Mouse (Mus musculus) adrenal gland, postnatal 4 days (tissue): ENCODE data around the gene D17H6S53E. TPM values are rescaled to one million over a fixed set of nuclear protein-coding genes. Genes with fewer than 3 reads are reported as not detected.
A peak's percentile ranks its signal among the peaks of the same experiment; 100 is the strongest.

Experiments
- DNase-seq, 2 experiments: peaks; one replicate each; pipeline ENCODE4 v3.0.0; 2021 to 2022; ENCODE audit warnings: low spot score in 2 of 2, mixed read lengths in 2 of 2
- long read RNA-seq, 2 experiments: library from polyadenylated mRNA; stranded (forward); transcript quantifications; one replicate each; pipeline ENCODE4 v2.0.0; 2021
- total RNA-seq, 2 experiments: library from RNA; stranded (reverse); gene quantifications; 2 replicates each; pipeline ENCODE4 v1.2.3; 2021

D17H6S53E gene
- total RNA-seq, result 10 to 100 TPM; 29.0 to 30.9 TPM
- long read RNA-seq, experiment 1, partial matches to known transcripts, result 0 of 1 reads
- long read RNA-seq, experiment 1, other reads (novel, unspliced or antisense), result 1 of 1 reads
- long read RNA-seq, experiment 2, transcript D17H6S53E-201 (3 exons, 2,142 nt), result major isoform, 5 of 20 reads
- long read RNA-seq, experiment 2, partial matches to known transcripts, result 1 of 20 reads
- long read RNA-seq, experiment 2, other reads (novel, unspliced or antisense), result 11 of 20 reads

- DNase-seq, result peak in 1 of 2 experiments; percentile 51
These were observed at the start of gene D17H6S53E for GRCm38 (mm10) chr17:35126206-35126611. Gene D17H6S53E (plus strand): TSS chr17:35126373.

- no peak for DNase-seq
These were observed 49.5 kb upstream of the D17H6S53E start, which contains the start of gene Ly6g6e for GRCm38 (mm10) chr17:35076507-35077176. Gene Ly6g6e (plus strand): TSS chr17:35076902.

DNA sequence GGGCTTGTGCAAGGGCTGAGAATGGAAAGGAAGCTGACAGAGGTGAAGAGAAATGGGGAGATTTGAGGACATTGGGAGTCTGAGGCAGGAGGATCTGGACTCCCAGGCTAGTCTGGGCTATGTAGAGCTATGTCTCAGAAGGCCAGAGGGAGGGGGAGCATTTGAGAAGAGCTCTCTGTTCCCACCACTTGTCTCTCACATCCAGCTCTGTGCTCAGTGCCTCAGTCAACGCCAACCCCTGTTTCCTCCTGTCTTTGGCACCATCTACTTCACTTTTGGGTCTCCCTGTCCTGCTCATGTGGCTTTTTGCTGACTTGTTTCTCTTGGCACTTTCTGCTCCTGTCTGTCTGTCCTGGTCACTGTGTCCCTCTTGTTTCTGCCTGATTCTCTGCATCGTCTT, 48.9 kb upstream of the D17H6S53E start:
- DNase-seq, result no peak

DNA sequence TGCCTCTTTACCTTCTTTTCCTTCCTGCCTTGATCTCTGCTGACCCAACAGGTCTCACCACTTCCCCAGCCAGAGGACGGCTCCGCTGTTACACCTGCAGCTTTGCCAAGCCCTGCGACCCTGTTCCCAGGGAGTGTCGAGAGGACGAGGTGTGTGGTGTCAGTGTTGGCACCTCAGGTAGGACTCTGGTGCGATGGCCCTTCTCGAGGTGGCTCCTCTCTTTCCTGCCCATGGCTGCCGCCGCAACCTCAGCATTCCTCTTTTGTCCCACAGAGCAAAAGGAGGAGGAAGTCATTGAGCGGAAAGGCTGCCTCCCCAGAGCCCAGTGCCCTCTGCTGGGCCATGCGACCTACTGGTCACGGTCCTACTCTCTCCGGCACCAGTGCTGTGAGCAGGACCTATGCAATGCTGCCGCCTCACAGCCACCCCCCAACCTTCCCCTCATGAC, 48.4 kb upstream of the D17H6S53E start, which contains the start of gene Ly6g6d:
TSS of gene Ly6g6d (minus strand) at position 280 of the 448 bp plus-strand sequence.
- DNase-seq, result no peak

DNA sequence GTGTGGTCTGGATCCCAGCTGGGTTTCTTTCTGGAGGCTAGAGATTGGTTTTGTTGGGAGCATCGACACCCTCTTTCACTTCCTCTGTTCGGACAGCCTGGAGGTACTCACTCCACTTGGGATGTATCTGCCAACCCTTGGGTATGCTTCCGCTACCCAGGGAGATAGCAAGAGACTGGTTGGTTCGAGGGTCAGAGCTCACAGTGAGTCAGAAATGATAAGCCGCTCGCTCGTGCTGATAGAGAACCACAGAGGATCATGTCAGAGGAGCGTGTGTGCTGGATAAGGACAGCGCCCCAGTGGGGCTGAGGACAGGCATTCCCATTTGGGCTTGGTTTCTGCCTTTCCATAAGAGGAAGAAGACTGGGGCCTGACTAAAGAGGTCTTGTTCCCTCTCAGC, 46.4 kb upstream of the D17H6S53E start:
- no peak for DNase-seq

DNA sequence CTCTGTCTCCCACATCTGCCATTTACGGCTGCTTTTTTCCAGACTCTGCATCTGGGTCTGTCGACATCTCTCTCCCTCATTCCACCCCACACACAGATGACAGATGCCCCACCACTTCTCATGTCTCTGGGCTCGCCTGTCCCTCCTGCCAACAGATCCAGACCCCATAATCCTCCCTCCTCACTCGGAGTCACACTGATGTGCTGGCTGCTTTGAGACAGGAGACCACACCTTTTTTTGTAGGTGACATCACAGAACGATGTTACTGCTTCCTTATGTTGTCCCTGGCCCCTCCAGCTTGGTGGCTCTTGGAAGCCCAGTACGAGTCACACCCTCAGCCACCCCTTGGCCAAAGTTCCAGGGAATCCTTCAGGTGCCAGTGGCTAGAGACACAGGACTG, 45.9 kb upstream of the D17H6S53E start:
- DNase-seq, result no peak

- no peak for DNase-seq
These were observed 45.5 kb upstream of the D17H6S53E start for GRCm38 (mm10) chr17:35080710-35081109.

- DNase-seq, result no peak
These were observed 43.2 kb upstream of the D17H6S53E start for GRCm38 (mm10) chr17:35082841-35083576.

GRCm38 (mm10) chr17:35083929-35084497, 42.2 kb upstream of the D17H6S53E start:
- DNase-seq, result no peak

DNA sequence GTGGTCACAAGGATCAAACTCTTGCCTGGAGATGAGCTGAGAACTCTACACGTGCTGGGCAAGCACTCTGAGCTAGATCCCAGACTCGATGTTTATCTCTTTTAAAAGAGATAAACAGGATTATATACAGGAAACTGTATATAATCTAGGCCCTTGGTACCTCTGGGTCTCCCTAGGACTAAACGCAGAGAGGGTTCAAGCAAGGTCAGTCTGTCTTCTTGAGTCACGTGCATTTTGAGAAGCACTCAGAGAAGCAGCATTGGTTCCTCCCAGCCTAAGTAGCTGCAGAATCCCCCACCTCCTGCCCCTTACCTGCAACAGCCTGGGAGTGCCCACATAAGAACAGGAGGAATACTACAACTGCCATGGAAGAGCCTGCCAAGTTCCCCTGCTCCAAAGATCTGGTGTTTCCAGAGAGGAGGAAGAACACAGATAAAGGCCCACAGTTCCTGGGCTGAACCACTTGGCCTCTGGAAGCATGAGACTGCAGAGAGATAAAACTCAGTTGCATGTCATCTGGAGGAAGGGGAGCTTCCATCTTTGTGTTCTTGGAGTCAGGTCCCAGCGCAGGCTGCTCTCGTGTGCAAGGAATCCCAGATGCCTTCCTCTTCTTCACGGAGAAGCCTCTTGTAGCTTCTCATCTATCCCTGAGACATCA, 40.8 kb upstream of the D17H6S53E start, which contains the start of gene Ly6g6f:
TSS of gene Ly6g6f (minus strand) at position 403 of the 658 bp plus-strand sequence.
- no peak for DNase-seq

- DNase-seq, result no peak
These were observed 38.0 kb upstream of the D17H6S53E start for GRCm38 (mm10) chr17:35088151-35088550.

GRCm38 (mm10) chr17:35088825-35089644, 37.1 kb upstream of the D17H6S53E start, which contains the start of gene Abhd16a:
Gene Abhd16a (plus strand): TSS chr17:35089263.
- DNase-seq, result peak; percentile 84 to 87

GRCm38 (mm10) chr17:35090166-35090932, 35.8 kb upstream of the D17H6S53E start:
- DNase-seq, result no peak

- DNase-seq, result no peak
These were observed 33.6 kb upstream of the D17H6S53E start for GRCm38 (mm10) chr17:35092403-35093198.

DNA sequence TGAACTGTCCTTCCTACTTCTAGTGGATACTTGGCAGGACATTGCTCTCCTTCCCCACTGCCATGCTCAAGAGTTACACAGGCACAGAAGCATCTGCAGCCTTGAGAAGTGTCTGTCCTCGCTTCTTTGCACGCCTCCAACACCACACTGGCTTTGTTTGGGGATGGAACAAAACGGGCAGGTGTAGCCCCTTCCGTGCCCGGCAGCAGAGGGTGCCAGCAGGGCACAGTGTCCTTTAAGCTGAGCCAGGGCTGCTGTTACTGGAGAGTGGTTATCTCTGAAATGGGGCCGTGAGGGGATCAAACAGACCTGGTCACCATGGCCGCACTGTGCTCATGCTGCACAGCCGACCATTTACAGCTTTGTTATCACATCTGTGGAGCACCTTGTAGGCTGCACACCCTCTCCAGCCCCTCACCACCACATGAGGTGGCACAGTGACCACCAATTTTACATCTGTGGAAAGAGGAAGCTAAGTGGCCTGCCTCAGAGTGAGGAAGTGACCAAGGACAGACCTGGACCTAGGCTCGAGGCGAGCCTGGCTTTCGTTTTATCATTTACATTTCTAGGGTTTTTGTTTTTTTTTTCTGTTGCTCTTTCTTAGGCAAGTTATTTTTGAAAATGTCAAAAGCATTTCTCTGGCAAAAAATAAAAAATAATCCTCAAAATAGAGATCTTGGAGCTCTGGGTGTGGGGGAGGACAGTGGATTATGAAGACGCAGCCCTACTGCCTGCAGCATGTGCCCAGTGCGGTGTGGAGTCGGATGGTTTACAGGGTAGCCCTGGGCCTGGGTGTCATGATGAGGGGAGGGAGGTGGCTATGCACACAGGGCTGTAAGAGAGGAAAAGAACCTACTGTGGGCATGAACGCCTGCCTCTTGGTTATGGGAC, 31.5 kb upstream of the D17H6S53E start:
- DNase-seq, result no peak

- no peak for DNase-seq
These were observed 29.6 kb upstream of the D17H6S53E start for GRCm38 (mm10) chr17:35096597-35096996.

- no peak for DNase-seq
These were observed 29.0 kb upstream of the D17H6S53E start for GRCm38 (mm10) chr17:35097164-35097655.
